Mouse (Mus musculus) heart, postnatal 25 days (tissue): ENCODE results near the gene Ddx19b. TPM values are rescaled to one million over a fixed set of nuclear protein-coding genes. Genes with fewer than 3 reads are reported as not detected.
"Not testable (repeated sequence)": the region's sequence is repeated elsewhere in the genome, so short reads cannot be mapped to it uniquely, and the experiment has no call there.

Source experiments
- DNase-seq: peaks from one replicate; pipeline ENCODE4 v3.0.0; 2022; ENCODE audit warnings: low spot score
- intact Hi-C: fragments of 180-260 bp; cut with DNase I; formaldehyde crosslinking; loops from one replicate; pipeline ENCODE4 v1.15.1; 2025
- total RNA-seq, 2 experiments: library from RNA; stranded (reverse); gene quantifications; 2 replicates each; pipeline ENCODE4 v1.2.3; 2021

Gene Ddx19b
- 10 to 100 TPM; 10.7 to 11.0 TPM for total RNA-seq

DNA sequence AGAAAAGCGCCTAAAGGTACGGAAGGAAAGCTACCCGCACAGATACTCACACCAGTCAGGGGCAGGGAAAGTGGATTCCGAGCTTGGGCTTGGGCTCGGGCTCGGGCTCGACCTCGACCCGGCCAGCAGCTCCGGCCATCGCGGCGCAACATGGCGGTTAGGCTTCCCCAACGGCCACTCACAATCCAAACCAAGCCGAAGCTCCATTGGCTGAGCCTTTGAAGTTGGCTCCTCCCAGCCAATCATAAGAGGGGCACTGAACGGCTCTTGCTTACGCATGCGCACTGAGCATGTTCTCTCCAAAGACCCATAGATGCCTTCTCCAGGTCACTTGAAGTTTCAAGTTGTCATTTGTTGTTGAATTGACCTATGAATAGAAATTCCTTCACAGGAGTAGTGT, at the start of gene Ddx19b:
TSS of gene Ddx19b (minus strand) at position 180 of the 400 bp plus-strand sequence.
- no peak for DNase-seq
- intact Hi-C loops: loop anchor here (10.0 kb wide), 1 partner anchor 223 kb away; the partner anchor contains the start of gene Glg1

GRCm38 (mm10) chr8:111079861-111080271, 48.3 kb upstream of the Ddx19b start:
- no peak for DNase-seq
- intact Hi-C loops: no loop called here

- intact Hi-C loops: no loop called here
- no peak for DNase-seq
Measured at GRCm38 (mm10) chr8:111079461-111079860, 47.9 kb upstream of the Ddx19b start.

DNA sequence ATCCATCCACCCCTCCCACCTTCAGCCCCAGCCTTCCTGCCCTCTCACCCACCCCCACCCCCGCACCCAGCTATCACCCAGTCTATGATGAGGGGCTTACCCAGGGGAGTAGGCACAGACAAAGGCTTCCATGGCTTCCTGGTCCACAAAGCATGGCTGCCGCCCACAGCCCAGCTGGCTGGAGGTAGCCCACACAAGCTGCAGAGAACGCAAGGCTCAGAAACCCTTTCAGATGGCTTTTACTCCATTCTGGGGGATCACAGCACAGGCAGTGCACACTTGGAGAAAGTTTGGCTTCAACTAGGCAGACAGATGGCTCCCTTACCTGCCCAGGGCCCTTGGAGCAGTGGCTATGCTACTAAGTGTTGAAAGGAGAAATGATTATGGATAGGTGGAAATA, 44.4 kb upstream of the Ddx19b start:
- DNase-seq: no peak
- intact Hi-C loops: no loop called here

DNA sequence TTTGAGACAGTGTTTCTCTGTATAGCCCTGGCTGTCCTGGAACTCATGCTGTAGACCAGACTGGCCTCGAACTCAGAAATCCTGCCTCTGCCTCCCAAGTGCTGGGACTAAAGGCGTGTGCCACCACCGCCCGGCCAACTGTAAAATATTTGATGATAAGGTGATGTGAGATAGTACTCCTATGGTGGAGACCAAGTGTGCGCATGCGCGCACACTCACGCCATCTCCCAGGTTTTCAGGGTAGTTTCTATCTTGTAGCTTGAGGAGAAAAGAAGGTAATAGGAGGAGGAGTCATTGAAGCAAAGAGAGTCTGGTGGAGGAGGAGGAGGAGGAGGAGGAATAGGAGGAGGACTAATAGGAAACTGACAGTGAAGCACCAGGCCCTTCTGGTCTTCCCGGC, 37.1 kb upstream of the Ddx19b start:
- intact Hi-C loops, DNase-seq: not testable (repeated sequence)

- intact Hi-C loops: no loop called here
- DNase-seq: no peak
Measured at GRCm38 (mm10) chr8:111067439-111067838, 35.9 kb upstream of the Ddx19b start.

DNA sequence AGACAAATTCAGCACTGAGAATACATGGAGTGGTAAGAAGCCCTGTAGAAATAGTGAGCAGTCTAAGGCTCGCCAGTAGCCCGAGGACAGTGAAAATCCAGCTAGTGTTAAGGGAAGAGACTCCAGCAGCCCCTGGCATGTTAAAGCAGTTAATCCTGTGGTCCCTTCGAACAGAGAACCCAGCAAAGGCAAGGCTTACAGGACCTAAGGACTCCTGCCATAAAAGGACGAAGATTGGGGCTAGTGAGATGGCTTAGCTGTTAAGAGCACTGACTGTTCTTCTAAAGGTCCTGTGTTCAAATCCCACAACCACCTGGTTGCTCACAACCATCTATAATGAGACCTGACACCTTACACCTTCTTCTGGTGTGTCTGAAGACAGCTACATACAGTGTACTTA, 34.8 kb upstream of the Ddx19b start:
- intact Hi-C loops: no loop called here
- DNase-seq: no peak

- no peak for DNase-seq
- intact Hi-C loops: no loop called here
Measured at GRCm38 (mm10) chr8:111062893-111063292, 31.3 kb upstream of the Ddx19b start.

- intact Hi-C loops: no loop called here
- peak; percentile 72 for DNase-seq
Measured at GRCm38 (mm10) chr8:111062072-111062757, 30.7 kb upstream of the Ddx19b start.

DNA sequence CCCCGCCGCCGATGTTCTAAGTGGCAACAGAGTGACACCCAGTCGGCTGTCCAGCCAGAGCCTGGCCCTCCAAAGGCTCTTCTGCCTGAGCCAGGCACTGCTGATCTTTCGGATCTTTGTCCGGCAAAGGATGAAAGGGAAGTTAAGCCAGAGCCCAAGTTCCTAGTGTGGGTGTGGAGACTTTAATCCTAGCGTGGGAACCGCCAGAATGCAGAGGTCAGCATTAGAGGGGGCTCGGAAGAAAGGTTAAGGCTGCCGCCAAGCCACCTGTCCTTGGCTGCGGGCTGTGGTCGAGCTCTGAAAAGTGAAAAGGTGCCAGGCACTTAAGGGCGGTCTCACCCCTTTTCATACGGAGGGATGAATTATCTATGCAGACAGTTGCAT, 30.1 kb upstream of the Ddx19b start:
- intact Hi-C loops: no loop called here

DNA sequence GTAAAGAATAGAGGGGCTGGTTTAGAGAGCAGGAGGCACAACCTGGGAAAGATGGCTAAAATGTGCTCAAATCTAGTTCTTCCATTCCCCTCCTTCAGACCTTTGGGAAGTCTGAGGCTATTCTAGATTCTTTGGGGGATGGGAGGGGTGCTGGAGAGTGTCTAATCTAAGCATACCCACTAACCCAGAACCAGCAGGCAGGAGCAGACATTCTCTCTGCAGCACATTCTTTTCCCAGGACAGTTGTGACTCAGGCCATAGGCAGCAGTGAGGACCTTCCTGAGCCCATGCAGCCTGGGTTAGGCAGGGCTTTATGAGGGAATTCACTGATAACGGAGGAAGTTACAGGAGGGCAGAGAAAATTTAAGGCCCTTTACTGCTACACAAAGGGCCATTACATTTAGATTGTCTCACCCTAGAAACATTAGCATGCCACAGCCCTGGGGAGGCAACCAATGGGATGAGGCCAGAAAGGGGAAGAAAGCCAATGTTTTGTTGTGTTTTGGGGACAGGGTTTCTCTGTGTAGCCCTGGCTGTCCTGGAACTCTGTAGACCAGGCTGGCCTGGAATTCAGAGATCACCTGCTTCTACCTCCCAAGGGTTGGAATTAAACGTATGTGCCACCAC, 27.5 kb upstream of the Ddx19b start:
- intact Hi-C loops: no loop called here
- no peak for DNase-seq

More for the DNA sequence above, 30.1 kb upstream of the Ddx19b start:
- no peak for DNase-seq

GRCm38 (mm10) chr8:111056691-111057293, 25.2 kb upstream of the Ddx19b start:
- intact Hi-C loops: loop anchor here (2.0 kb wide), 1 partner anchor 34 kb away; no protein-coding TSS in a partner anchor
- DNase-seq: no peak

- intact Hi-C loops: loop anchor here (2.0 kb wide), 1 partner anchor 35 kb away; no protein-coding TSS in a partner anchor
- peak; percentile 80 for DNase-seq
Measured at GRCm38 (mm10) chr8:111056158-111056663, 24.7 kb upstream of the Ddx19b start, which contains the start of gene Exosc6. TSS of gene Exosc6 (plus strand) at chr8:111056339.

- intact Hi-C loops: loop anchor here (2.0 kb wide), 1 partner anchor 35 kb away; no protein-coding TSS in a partner anchor
- no peak for DNase-seq
Measured at GRCm38 (mm10) chr8:111055661-111056060, 24.1 kb upstream of the Ddx19b start.

DNA sequence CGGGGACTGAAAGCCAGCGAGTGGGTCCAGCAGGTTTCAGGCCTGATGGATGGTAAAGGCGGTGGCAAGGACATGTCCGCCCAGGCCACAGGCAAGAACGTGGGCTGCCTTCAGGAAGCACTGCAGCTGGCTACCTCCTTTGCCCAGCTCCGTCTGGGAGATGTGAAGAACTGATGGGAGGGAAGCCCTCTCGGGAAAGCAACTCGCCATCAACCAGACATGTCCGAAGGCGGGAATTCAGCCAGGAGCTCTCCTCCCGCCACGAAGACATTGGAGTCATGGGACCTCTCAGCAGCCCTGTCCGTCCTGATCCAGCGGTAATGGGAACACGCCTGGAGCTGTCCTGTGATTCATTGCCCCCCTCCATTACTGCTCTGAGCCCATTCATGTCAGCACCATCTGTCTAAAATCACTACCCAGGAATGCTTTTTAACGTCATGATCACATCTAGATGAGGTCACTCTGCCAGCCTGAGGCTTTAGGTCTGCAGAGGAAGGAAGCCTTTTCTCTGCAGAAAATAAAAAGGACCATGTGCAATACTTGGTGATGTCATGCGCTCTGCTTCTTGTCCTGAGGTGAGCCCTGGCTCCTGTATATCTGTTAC, 23.6 kb upstream of the Ddx19b start:
- intact Hi-C loops: no loop called here
- no peak for DNase-seq

- DNase-seq: no peak
- intact Hi-C loops: no loop called here
Measured at GRCm38 (mm10) chr8:111053827-111054518, 22.4 kb upstream of the Ddx19b start.

DNA sequence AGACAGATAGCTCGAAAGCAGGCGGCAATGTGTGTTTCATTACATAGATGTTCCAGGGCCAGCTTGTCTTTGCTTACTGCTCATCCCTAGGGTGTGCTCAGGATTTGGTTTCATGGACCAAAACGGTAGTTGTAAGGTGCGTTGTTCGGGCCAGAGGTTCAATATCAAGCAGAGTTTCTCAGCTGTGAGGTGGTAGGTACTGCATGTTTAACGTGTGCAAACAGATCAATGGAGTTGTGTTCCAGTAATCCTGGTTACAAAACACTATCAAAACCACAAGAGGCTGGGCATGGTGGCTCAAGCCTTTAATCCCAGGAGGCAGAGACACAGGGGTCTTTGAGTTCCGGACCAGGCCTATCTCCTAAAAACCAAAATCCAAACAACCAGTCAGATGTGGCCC, 17.6 kb upstream of the Ddx19b start:
- no peak for DNase-seq
- intact Hi-C loops: no loop called here

GRCm38 (mm10) chr8:111048694-111049093, 17.1 kb upstream of the Ddx19b start:
- DNase-seq: no peak
- intact Hi-C loops: no loop called here

- no peak for DNase-seq
- intact Hi-C loops: no loop called here
Measured at GRCm38 (mm10) chr8:111044003-111044734, 12.6 kb upstream of the Ddx19b start.
